Mouse (Mus musculus) megakaryocyte, embryonic 14.5 days (primary cell): ENCODE measurements around the gene Ubxn1.

Experiments used
- FLI1 ChIP-seq: IDR thresholded peaks from 2 replicates; pipeline ENCODE4 v1.6.1; 2012; ENCODE audit warnings: low read length, inconsistent platforms, mixed read lengths
- GATA1 ChIP-seq: IDR thresholded peaks from 3 replicates; pipeline ENCODE4 v1.6.1; 2012; ENCODE audit warnings: mixed read lengths, low read length, inconsistent platforms, borderline replicate concordance

GRCm38 (mm10) chr19:8859018-8859417, 12.3 kb upstream of the Ubxn1 start:
- TF ChIP-seq GATA1 (no peak), FLI1 (no peak)
